Mouse (Mus musculus): ENCODE measurements around the gene Gm45140.
"Not testable (repeated sequence)": the region's sequence is repeated elsewhere in the genome, so short reads cannot be mapped to it uniquely, and the experiment has no call there.

Gm45140 gene

GRCm38 (mm10) chr6:87777842-87778241, 57.8 kb downstream of the Gm45140 start, which contains the start of gene Gp9:
Gp9 (plus strand) TSS chr6:87778072.
- DNase-seq (ENCODE audit: low spot score in 2 of 2): no peak

- no peak for DNase-seq (ENCODE audit: low spot score in 2 of 2)
Measured at GRCm38 (mm10) chr6:87776663-87777062, 58.9 kb downstream of the Gm45140 start.

GRCm38 (mm10) chr6:87775588-87776245, 59.9 kb downstream of the Gm45140 start:
- no peak for DNase-seq (ENCODE audit: low spot score in 2 of 2)

GRCm38 (mm10) chr6:87774909-87775308, 60.7 kb downstream of the Gm45140 start:
- no peak for DNase-seq (ENCODE audit: low spot score in 2 of 2)

- DNase-seq (ENCODE audit: low spot score in 2 of 2): no peak
Measured at GRCm38 (mm10) chr6:87774466-87774865, 61.1 kb downstream of the Gm45140 start.

GRCm38 (mm10) chr6:87770626-87771025, 65.0 kb downstream of the Gm45140 start:
- DNase-seq (ENCODE audit: low spot score in 2 of 2): no peak

- not testable (repeated sequence) for DNase-seq (ENCODE audit: low spot score in 2 of 2)
Measured at GRCm38 (mm10) chr6:87764296-87764695, 71.3 kb downstream of the Gm45140 start.

- DNase-seq (ENCODE audit: low spot score in 2 of 2): no peak
Measured at GRCm38 (mm10) chr6:87763376-87764280, 72.0 kb downstream of the Gm45140 start.

GRCm38 (mm10) chr6:87762161-87762560, 73.4 kb downstream of the Gm45140 start:
- DNase-seq (ENCODE audit: low spot score in 2 of 2): no peak

GRCm38 (mm10) chr6:87759850-87760249, 75.7 kb downstream of the Gm45140 start:
- no peak for DNase-seq (ENCODE audit: low spot score in 2 of 2)

GRCm38 (mm10) chr6:87759404-87759803, 76.2 kb downstream of the Gm45140 start:
- DNase-seq (ENCODE audit: low spot score in 2 of 2): no peak

GRCm38 (mm10) chr6:87756896-87757295, 78.7 kb downstream of the Gm45140 start:
- DNase-seq (ENCODE audit: low spot score in 2 of 2): no peak

- no peak for DNase-seq (ENCODE audit: low spot score in 2 of 2)
Measured at GRCm38 (mm10) chr6:87755196-87755595, 80.4 kb downstream of the Gm45140 start.

- no peak for DNase-seq (ENCODE audit: low spot score in 2 of 2)
Measured at GRCm38 (mm10) chr6:87751574-87751973, 84.0 kb downstream of the Gm45140 start.

GRCm38 (mm10) chr6:87750184-87750910, 85.2 kb downstream of the Gm45140 start:
- DNase-seq (ENCODE audit: low spot score in 2 of 2): no peak

GRCm38 (mm10) chr6:87748531-87748930, 87.1 kb downstream of the Gm45140 start:
- DNase-seq (ENCODE audit: low spot score in 2 of 2): no peak

- DNase-seq (ENCODE audit: low spot score in 2 of 2): no peak
Measured at GRCm38 (mm10) chr6:87748078-87748477, 87.5 kb downstream of the Gm45140 start.

GRCm38 (mm10) chr6:87746849-87747248, 88.7 kb downstream of the Gm45140 start:
- DNase-seq (ENCODE audit: low spot score in 2 of 2): no peak

GRCm38 (mm10) chr6:87746059-87746458, 89.5 kb downstream of the Gm45140 start:
- DNase-seq (ENCODE audit: low spot score in 2 of 2): no peak

GRCm38 (mm10) chr6:87745301-87745700, 90.3 kb downstream of the Gm45140 start:
- no peak for DNase-seq (ENCODE audit: low spot score in 2 of 2)

GRCm38 (mm10) chr6:87744632-87745031, 91.0 kb downstream of the Gm45140 start:
- no peak for DNase-seq (ENCODE audit: low spot score in 2 of 2)

- no peak for DNase-seq (ENCODE audit: low spot score in 2 of 2)
Measured at GRCm38 (mm10) chr6:87743281-87743680, 92.3 kb downstream of the Gm45140 start.
